Mouse (Mus musculus): ENCODE results near the gene Asb1. TPM values are rescaled to one million over a fixed set of nuclear protein-coding genes. Genes with fewer than 3 reads are reported as not detected.

Gene Asb1
- polyA plus RNA-seq (2014; fragmentation: Nextera tagmentation; extraction: Ambion mirVana): 9.4 and 9.8 TPM in 2 replicates

DNA sequence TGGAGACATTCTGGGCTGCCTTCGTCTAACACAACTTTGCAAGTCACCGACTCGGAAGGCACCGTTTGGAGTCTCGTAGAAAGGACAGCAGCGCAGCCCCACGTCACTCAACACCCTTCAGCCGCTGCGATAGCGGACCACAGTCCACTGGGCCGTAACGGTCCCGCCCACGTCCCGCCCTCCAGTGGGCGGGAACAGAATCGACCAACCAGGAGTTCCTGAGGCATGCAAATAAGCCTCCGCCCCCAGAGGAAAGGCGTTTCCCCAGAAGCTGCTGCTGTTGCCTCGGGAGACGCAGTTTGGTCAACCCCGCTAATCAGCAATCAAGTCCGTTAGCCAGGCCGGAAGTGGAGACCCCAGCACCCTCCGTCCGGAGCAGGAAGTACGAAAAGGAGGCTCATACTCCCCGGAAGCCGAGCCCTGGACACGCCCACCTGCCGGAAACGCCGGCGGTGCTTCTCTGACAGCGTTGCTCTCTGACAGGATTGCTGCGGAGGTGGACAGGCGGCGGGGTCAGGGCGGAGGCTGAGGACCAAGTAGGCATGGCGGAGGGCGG, at the start of gene Asb1:
TSS of gene Asb1 (plus strand) at position 274 of the 556 bp plus-strand sequence.
- Histone ChIP-seq H3K4me1 (ENCODE audit: control insufficient read depth, insufficient read depth, low read length) (peaks cover 9% of the 10 kb centered on the region), H3K9ac (ENCODE audit: low read length) (peak within 1 kb of the TSS; percentile 70), H3K36me3 (ENCODE audit: control insufficient read depth, insufficient read depth, low read length) (peaks cover 4% of the 10 kb centered on the region; the same call in 1 of the 2 replicates), H3K4me3 (ENCODE audit: low read depth, low read length) (peak within 1 kb of the TSS; percentile 58), H3K27ac (ENCODE audit: low read depth, low read length) (peak within 1 kb of the TSS; percentile 53; the same call in 1 of the 2 replicates), H3K9me3 (ENCODE audit: control insufficient read depth, low read length) (no peaks in the 10 kb centered on the region), H3K4me2 (peak within 1 kb of the TSS; percentile 97), H3K27me3 (ENCODE audit: control insufficient read depth, insufficient read depth, low read length) (peaks cover 3% of the 10 kb centered on the region; the same call in 1 of the 2 replicates)
- DNase-seq (ENCODE audit: low spot score, missing footprints) (peak; percentile 100), ATAC-seq (ENCODE audit: low FRiP score) (peak; percentile 98)
- WGBS: under 1% methylated on average over 39 of the region's 41 CpGs

DNA sequence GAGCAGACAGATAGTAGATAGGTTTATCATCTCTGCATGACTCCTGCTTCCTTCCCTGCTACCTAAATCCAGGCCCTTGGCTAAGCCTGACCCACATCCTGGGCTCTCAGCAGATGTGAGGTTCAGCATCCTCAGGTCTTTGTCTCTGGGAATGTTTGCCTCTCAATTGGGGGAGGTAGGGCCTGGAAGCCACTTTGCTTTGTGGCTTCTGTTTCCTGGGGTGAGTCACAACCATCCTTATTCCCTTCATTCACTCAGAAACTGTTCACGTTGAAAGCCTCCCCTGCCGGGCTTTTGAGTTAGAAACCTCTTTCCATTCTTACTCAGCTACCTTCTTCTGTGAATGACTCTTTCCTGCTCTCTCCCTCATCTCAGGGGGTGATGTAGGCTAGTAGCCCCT, 47.6 kb upstream of the Asb1 start:
- Histone ChIP-seq H3K9ac (ENCODE audit: low read length) (no peak overlapping the region), H3K27me3 (ENCODE audit: control insufficient read depth, insufficient read depth, low read length) (no peaks in the 10 kb centered on the region), H3K4me3 (ENCODE audit: low read depth, low read length) (no peak overlapping the region), H3K36me3 (ENCODE audit: control insufficient read depth, insufficient read depth, low read length) (no peaks in the 10 kb centered on the region), H3K4me2 (no peak overlapping the region), H3K9me3 (ENCODE audit: control insufficient read depth, low read length) (no peaks in the 10 kb centered on the region), H3K4me1 (ENCODE audit: control insufficient read depth, insufficient read depth, low read length) (peaks cover 12% of the 10 kb centered on the region), H3K27ac (ENCODE audit: low read depth, low read length) (no peak overlapping the region)
- WGBS: 15% methylated on average over 2 of the region's 2 CpGs
- ATAC-seq (ENCODE audit: low FRiP score) (no peak), DNase-seq (ENCODE audit: low spot score, missing footprints) (no peak)

DNA sequence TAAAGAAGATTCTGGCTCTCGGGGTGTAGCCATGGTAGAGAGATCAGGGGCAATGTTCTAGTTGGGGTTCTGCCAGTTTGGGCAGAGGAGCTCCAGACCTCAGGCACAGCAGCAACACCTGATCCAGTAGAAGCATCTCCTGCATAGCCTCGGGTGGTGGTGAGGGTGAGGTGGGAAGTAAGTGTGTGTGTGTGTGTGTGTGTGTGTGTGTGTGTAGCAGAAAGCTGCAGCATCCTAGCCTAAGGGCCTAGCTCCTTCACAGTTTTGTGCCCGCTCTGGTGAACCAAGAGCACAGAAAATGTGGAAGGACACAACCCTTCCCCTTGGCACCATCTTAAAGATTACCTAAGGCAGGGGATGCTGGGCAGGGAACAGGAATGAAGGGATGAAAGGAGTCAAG, 46.4 kb upstream of the Asb1 start:
- Histone ChIP-seq H3K4me2 (peak overlapping the region; percentile 92), H3K9me3 (ENCODE audit: control insufficient read depth, low read length) (no peaks in the 10 kb centered on the region), H3K9ac (ENCODE audit: low read length) (0 out of 2 replicates have a peak overlapping the region, but pooled peaks have one; percentile 7), H3K4me1 (ENCODE audit: control insufficient read depth, insufficient read depth, low read length) (peaks cover 12% of the 10 kb centered on the region), H3K36me3 (ENCODE audit: control insufficient read depth, insufficient read depth, low read length) (no peaks in the 10 kb centered on the region), H3K27me3 (ENCODE audit: control insufficient read depth, insufficient read depth, low read length) (no peaks in the 10 kb centered on the region), H3K4me3 (ENCODE audit: low read depth, low read length) (peak overlapping the region; percentile 92), H3K27ac (ENCODE audit: low read depth, low read length) (no peak overlapping the region)
- no peak for DNase-seq (ENCODE audit: low spot score, missing footprints)
- 44% methylated on average over 3 of the region's 3 CpGs for WGBS
- ATAC-seq (ENCODE audit: low FRiP score): peak; percentile 28

DNA sequence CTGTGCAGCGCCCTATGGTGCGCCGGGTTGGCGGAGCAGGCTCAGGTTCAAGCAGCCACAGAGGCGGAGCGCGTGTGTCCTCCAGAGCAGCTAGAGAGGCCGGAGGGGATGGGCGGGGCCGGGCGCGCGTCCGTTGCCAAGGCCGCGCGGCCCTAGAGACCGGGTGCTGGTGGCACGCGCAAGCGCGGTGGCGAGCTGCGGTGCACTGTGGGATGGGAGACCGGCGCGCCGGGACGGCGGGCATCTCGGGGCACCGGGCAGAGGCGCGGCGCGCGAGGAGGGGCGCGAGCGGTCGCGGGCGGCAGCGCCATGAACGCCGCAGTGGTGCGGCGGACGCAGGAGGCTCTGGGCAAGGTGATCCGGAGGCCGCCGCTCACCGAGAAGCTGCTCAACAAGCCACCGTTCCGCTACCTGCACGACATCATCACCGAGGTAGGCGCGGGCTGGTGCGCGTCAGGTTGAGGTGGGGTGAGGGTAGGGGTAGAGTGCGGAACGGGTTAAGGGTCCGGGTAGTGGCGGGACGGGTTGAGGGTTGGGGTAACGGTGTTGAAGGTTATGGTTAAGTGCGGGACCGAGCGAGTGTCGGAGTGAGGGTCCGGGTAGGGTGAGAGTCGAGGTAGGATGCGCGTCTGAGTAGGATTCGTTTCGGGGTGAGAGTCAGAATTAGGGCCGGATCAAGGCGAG, 45.7 kb upstream of the Asb1 start, which contains the start of gene Traf3ip1:
TSS of gene Traf3ip1 (plus strand) at position 191 of the 684 bp plus-strand sequence.
- Histone ChIP-seq H3K36me3 (ENCODE audit: control insufficient read depth, insufficient read depth, low read length) (no peaks in the 10 kb centered on the region), H3K9me3 (ENCODE audit: control insufficient read depth, low read length) (no peaks in the 10 kb centered on the region), H3K9ac (ENCODE audit: low read length) (peak within 1 kb of the TSS; percentile 87), H3K4me1 (ENCODE audit: control insufficient read depth, insufficient read depth, low read length) (peaks cover 12% of the 10 kb centered on the region), H3K4me2 (peak within 1 kb of the TSS; percentile 92), H3K27me3 (ENCODE audit: control insufficient read depth, insufficient read depth, low read length) (no peaks in the 10 kb centered on the region), H3K27ac (ENCODE audit: low read depth, low read length) (no peak within 1 kb of the TSS), H3K4me3 (ENCODE audit: low read depth, low read length) (peak within 1 kb of the TSS; percentile 92)
- ATAC-seq (ENCODE audit: low FRiP score) (peak; percentile 98), DNase-seq (ENCODE audit: low spot score, missing footprints) (peak; percentile 99)
- under 1% methylated on average over 79 of the region's 79 CpGs for WGBS

DNA sequence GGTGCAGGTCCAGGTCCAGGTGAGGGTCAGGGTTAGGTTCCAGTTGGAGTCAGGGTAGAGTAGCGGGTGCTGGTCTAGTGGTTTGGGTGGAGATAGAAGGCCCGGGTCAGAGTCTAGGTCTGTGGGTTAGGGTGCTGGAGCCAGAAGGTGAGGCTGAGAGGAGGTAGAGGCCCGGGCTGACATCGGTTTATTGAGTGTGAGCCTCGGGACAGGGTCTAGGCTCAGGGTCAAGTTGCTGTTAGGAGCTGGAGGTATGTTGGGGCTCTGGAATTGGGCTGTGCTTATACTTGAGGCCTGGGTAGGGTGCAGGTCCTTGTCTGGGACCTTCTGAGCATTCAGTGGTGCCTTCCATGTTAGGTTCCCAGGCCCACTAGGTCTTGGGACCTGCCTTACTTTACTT, 45.0 kb upstream of the Asb1 start:
- H3K27ac ChIP-seq (ENCODE audit: low read depth, low read length): no peak overlapping the region
- H3K9me3 ChIP-seq (ENCODE audit: control insufficient read depth, low read length): no peaks in the 10 kb centered on the region
- H3K4me1 ChIP-seq (ENCODE audit: control insufficient read depth, insufficient read depth, low read length): peaks cover 12% of the 10 kb centered on the region
- no peak for DNase-seq (ENCODE audit: low spot score, missing footprints)
- WGBS: 60% methylated on average over 5 of the region's 5 CpGs
- ATAC-seq (ENCODE audit: low FRiP score): peak; percentile 15; the same call in 1 of the 2 replicates
- peak overlapping the region; percentile 92 for H3K4me3 ChIP-seq (ENCODE audit: low read depth, low read length)
- H3K36me3 ChIP-seq (ENCODE audit: control insufficient read depth, insufficient read depth, low read length): no peaks in the 10 kb centered on the region
- H3K27me3 ChIP-seq (ENCODE audit: control insufficient read depth, insufficient read depth, low read length): no peaks in the 10 kb centered on the region
- H3K9ac ChIP-seq (ENCODE audit: low read length): peak overlapping the region; percentile 87
- peak overlapping the region; percentile 92 for H3K4me2 ChIP-seq

DNA sequence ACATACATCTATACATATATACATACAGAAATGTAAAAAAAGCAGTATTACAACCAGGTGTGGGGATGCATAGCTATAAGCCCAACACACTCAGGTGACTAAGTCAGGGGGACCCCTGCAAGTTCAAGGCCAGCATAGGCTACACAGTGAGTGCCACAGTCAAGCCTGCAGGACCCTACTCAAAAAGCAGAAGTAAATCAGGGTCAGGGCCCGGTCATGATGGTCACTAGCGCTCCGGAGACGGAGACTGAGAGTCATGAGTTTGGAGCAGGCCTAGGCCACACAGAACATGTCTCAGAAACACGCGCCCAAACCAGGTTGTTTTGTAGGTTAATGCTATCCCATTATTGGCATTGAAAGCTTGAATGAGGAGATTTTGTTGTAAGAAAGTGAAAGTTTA, 41.8 kb upstream of the Asb1 start:
- Histone ChIP-seq H3K9ac (ENCODE audit: low read length) (no peak overlapping the region), H3K36me3 (ENCODE audit: control insufficient read depth, insufficient read depth, low read length) (no peaks in the 10 kb centered on the region), H3K27me3 (ENCODE audit: control insufficient read depth, insufficient read depth, low read length) (no peaks in the 10 kb centered on the region), H3K4me1 (ENCODE audit: control insufficient read depth, insufficient read depth, low read length) (peaks cover 12% of the 10 kb centered on the region), H3K4me3 (ENCODE audit: low read depth, low read length) (no peak overlapping the region), H3K9me3 (ENCODE audit: control insufficient read depth, low read length) (no peaks in the 10 kb centered on the region), H3K27ac (ENCODE audit: low read depth, low read length) (no peak overlapping the region), H3K4me2 (no peak overlapping the region)
- DNase-seq (ENCODE audit: low spot score, missing footprints): no peak
- WGBS: 98% methylated on average over 6 of the region's 6 CpGs
- no peak for ATAC-seq (ENCODE audit: low FRiP score)

DNA sequence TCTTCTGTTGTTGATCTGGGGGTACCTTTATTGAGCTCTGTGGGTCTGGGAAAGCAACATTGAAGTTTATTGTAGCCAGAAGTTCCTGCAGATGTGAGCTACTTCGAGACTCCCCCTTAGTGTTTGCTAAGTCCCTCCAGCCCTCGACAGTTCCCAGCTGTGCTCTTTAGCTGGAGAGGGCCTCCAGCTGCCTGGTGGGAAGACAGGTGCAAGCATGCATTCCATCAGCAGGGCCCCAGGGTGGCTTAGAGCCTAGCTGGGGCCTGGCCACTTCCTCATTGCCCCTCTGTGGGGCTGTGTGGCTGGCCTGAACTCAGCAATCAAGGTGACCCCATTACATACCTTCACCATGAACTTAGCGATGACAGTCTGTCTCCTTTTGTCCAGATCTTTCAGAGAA, 35.7 kb upstream of the Asb1 start:
- Histone ChIP-seq H3K27me3 (ENCODE audit: control insufficient read depth, insufficient read depth, low read length) (no peaks in the 10 kb centered on the region), H3K36me3 (ENCODE audit: control insufficient read depth, insufficient read depth, low read length) (no peaks in the 10 kb centered on the region), H3K4me3 (ENCODE audit: low read depth, low read length) (no peak overlapping the region), H3K4me2 (no peak overlapping the region), H3K9me3 (ENCODE audit: control insufficient read depth, low read length) (no peaks in the 10 kb centered on the region), H3K4me1 (ENCODE audit: control insufficient read depth, insufficient read depth, low read length) (no peaks in the 10 kb centered on the region), H3K9ac (ENCODE audit: low read length) (no peak overlapping the region), H3K27ac (ENCODE audit: low read depth, low read length) (no peak overlapping the region)
- ATAC-seq (ENCODE audit: low FRiP score) (no peak), DNase-seq (ENCODE audit: low spot score, missing footprints) (no peak)
- 80% methylated on average over 3 of the region's 3 CpGs for WGBS

DNA sequence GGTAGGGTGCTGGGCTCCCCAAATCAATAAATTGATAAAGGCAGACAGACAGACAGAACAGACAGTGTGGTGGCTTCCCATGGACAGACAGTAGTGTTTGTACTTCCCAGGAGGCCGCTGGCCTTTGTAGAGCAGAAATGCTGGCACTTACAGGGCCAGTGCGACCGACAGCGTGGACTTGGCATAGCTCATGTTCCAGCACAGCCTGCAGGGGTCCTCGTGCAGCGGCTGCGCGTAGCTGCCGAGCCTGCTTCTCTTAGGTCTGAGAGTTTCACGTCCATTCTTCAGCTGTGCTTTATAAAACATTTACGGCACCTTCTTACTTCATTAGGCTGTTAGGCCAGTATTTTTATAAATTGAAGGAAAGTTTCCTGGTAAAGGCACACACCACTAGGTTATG, 25.4 kb upstream of the Asb1 start:
- H3K4me1 ChIP-seq (ENCODE audit: control insufficient read depth, insufficient read depth, low read length): no peaks in the 10 kb centered on the region
- no peak for ATAC-seq (ENCODE audit: low FRiP score)

DNA sequence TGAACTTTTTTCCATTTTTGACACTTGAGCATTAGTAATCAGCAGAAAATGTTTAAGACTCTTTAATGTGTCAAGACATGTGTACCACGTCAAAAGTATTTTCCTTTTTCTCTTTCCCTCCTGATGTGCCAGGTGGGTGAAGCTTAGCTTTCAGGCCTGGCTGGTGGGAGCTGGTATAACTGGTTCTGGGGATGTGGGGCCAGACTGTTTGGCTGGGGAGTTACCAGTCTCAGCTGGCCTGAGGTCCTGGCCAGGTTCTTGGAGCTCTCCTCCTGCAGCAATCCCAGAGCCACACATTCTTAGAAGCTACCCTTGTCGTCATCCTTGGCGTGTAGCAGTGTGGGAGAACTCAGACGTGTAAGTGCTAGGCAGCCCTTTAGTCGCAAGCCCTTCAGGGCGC, 24.7 kb upstream of the Asb1 start:
- 91% methylated on average over 6 of the region's 6 CpGs for WGBS
- no peak for ATAC-seq (ENCODE audit: low FRiP score)

More for the DNA sequence above, 25.4 kb upstream of the Asb1 start:
- Histone ChIP-seq H3K27ac (ENCODE audit: low read depth, low read length) (no peak overlapping the region), H3K36me3 (ENCODE audit: control insufficient read depth, insufficient read depth, low read length) (0 out of 2 replicates have a peak, but pooled peaks cover 2% of the 10 kb centered on the region), H3K4me2 (no peak overlapping the region), H3K4me3 (ENCODE audit: low read depth, low read length) (no peak overlapping the region), H3K9me3 (ENCODE audit: control insufficient read depth, low read length) (no peaks in the 10 kb centered on the region), H3K27me3 (ENCODE audit: control insufficient read depth, insufficient read depth, low read length) (no peaks in the 10 kb centered on the region), H3K9ac (ENCODE audit: low read length) (no peak overlapping the region)
- no peak for DNase-seq (ENCODE audit: low spot score, missing footprints)
- WGBS: 86% methylated on average over 11 of the region's 11 CpGs

More for the DNA sequence above, 24.7 kb upstream of the Asb1 start:
- no peak overlapping the region for H3K4me3 ChIP-seq (ENCODE audit: low read depth, low read length)
- H3K9me3 ChIP-seq (ENCODE audit: control insufficient read depth, low read length): no peaks in the 10 kb centered on the region
- no peak overlapping the region for H3K27ac ChIP-seq (ENCODE audit: low read depth, low read length)
- no peak overlapping the region for H3K9ac ChIP-seq (ENCODE audit: low read length)
- H3K4me2 ChIP-seq: no peak overlapping the region
- H3K27me3 ChIP-seq (ENCODE audit: control insufficient read depth, insufficient read depth, low read length): no peaks in the 10 kb centered on the region
- no peaks in the 10 kb centered on the region for H3K4me1 ChIP-seq (ENCODE audit: control insufficient read depth, insufficient read depth, low read length)
- H3K36me3 ChIP-seq (ENCODE audit: control insufficient read depth, insufficient read depth, low read length): 0 out of 2 replicates have a peak, but pooled peaks cover 2% of the 10 kb centered on the region
- DNase-seq (ENCODE audit: low spot score, missing footprints): no peak

All from midbrain, embryonic 11.5 days (tissue).